Mouse (Mus musculus) thymus, adult 2 months (tissue): ENCODE data around the gene Ints1.

Experiments
- CTCF ChIP-seq: fragments of 200-500 bp; IDR thresholded peaks from 2 replicates; pipeline ENCODE4 v1.5.1; 2012; ENCODE audit warnings: mild to moderate bottlenecking, control low read depth, low read length, moderate library complexity, borderline replicate concordance; ENCODE audit not compliant: control insufficient read depth, poor library complexity, insufficient read depth; ENCODE audit errors: extremely low read depth
- POLR2A ChIP-seq: fragments of 200-500 bp; IDR thresholded peaks from 2 replicates; pipeline ENCODE4 v1.6.1; 2012; ENCODE audit warnings: mild to moderate bottlenecking, low read length, control low read depth, moderate library complexity; ENCODE audit not compliant: control insufficient read depth, poor library complexity, insufficient read depth; ENCODE audit errors: extremely low read depth

DNA sequence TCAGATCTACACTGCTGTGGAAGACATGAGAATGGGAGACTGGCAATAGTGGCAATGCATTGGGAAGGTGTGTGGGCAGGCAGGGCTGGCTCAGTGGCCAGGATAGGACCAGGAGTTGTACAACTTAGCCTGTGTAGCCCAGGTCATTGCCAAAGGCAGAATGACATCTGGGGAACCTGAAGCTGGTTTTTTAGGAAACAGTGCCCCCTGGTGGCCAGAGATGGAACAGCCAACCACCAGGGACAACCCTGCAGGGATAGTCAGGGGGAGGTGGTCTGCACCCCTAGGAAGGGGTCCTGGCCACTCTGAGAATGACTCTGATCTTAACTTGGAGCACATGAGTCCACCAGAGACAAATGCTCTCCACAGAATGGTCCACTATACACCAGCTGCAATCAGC, 24.9 kb downstream of the Ints1 start:
- peak; percentile 91; the same call in 1 of the 2 replicates for TF ChIP-seq CTCF
- no peak for TF ChIP-seq POLR2A
